Mouse (Mus musculus): Measurements from ENCODE around the gene Phactr2.

Gene Phactr2

GRCm38 (mm10) chr10:13212829-13213228, 261.4 kb downstream of the Phactr2 start:
- no peak for DNase-seq (ENCODE audit: low read depth)

GRCm38 (mm10) chr10:13212326-13212725, 261.9 kb downstream of the Phactr2 start:
- DNase-seq (ENCODE audit: low read depth): no peak

GRCm38 (mm10) chr10:13209930-13210637, 264.1 kb downstream of the Phactr2 start:
- DNase-seq (ENCODE audit: low read depth): no peak

GRCm38 (mm10) chr10:13209506-13209905, 264.7 kb downstream of the Phactr2 start:
- no peak for DNase-seq (ENCODE audit: low read depth)

GRCm38 (mm10) chr10:13209061-13209460, 265.2 kb downstream of the Phactr2 start:
- no peak for DNase-seq (ENCODE audit: low read depth)

GRCm38 (mm10) chr10:13201741-13202293, 272.4 kb downstream of the Phactr2 start:
- DNase-seq (ENCODE audit: low read depth): no peak

- no peak for DNase-seq (ENCODE audit: low read depth)
These were observed 273.4 kb downstream of the Phactr2 start for GRCm38 (mm10) chr10:13200862-13201261.

- no peak for DNase-seq (ENCODE audit: low read depth)
These were observed 275.0 kb downstream of the Phactr2 start for GRCm38 (mm10) chr10:13199234-13199633.

GRCm38 (mm10) chr10:13196872-13197507, 277.2 kb downstream of the Phactr2 start:
- no peak for DNase-seq (ENCODE audit: low read depth)

GRCm38 (mm10) chr10:13193496-13193895, 280.7 kb downstream of the Phactr2 start:
- peak; percentile 37 for DNase-seq (ENCODE audit: low read depth)

- peak; percentile 95 for DNase-seq (ENCODE audit: low read depth)
These were observed 281.4 kb downstream of the Phactr2 start, which contains the start of gene Ltv1 for GRCm38 (mm10) chr10:13192731-13193351. Gene Ltv1 (minus strand): TSS chr10:13193168.

GRCm38 (mm10) chr10:13189881-13190280, 284.3 kb downstream of the Phactr2 start:
- no peak for DNase-seq (ENCODE audit: low read depth)

GRCm38 (mm10) chr10:13186754-13187153, 287.5 kb downstream of the Phactr2 start:
- no peak for DNase-seq (ENCODE audit: low read depth)

GRCm38 (mm10) chr10:13184170-13184766, 289.9 kb downstream of the Phactr2 start:
- DNase-seq (ENCODE audit: low read depth): no peak

GRCm38 (mm10) chr10:13180211-13180610, 294.0 kb downstream of the Phactr2 start:
- no peak for DNase-seq (ENCODE audit: low read depth)

GRCm38 (mm10) chr10:13177973-13178624, 296.1 kb downstream of the Phactr2 start, which contains the start of gene Zc2hc1b:
Gene Zc2hc1b (minus strand): TSS chr10:13178023.
- no peak for DNase-seq (ENCODE audit: low read depth)

GRCm38 (mm10) chr10:13175866-13176265, 298.3 kb downstream of the Phactr2 start:
- no peak for DNase-seq (ENCODE audit: low read depth)

GRCm38 (mm10) chr10:13172798-13173221, 301.4 kb downstream of the Phactr2 start:
- no peak for DNase-seq (ENCODE audit: low read depth)

GRCm38 (mm10) chr10:13171461-13171860, 302.8 kb downstream of the Phactr2 start:
- DNase-seq (ENCODE audit: low read depth): no peak

- no peak for DNase-seq (ENCODE audit: low read depth)
These were observed 303.3 kb downstream of the Phactr2 start for GRCm38 (mm10) chr10:13170739-13171448.

GRCm38 (mm10) chr10:13168461-13168860, 305.8 kb downstream of the Phactr2 start:
- no peak for DNase-seq (ENCODE audit: low read depth)
